Mouse (Mus musculus) cerebellum, adult 11 months (tissue): ENCODE results near the gene Cfap97d1.
"Not testable (repeated sequence)": the region's sequence is repeated elsewhere in the genome, so short reads cannot be mapped to it uniquely, and the experiment has no call there.

Experiments used
- DNase-seq: peaks from one replicate; pipeline ENCODE4 v3.0.0; 2022

Gene Cfap97d1

DNA sequence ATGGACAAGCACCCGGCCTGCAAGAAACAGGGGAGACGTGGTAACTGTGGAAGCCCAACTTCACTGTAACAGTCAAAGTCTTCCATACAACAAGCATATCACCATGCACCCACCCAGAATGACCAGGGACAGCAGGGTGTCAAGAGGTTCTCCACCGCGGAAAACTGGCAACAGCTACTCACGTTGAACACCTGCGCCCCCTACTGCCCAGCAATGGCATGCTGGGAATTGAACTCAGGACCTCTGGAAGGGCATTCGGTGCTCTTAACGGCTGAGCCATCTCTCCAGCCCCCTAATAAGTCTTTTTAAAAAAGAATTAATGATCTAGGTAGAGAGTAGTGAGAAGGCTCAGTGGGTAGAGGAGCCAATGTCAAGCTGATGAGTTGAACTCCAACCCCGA, 9.2 kb upstream of the Cfap97d1 start:
- no peak for DNase-seq

DNA sequence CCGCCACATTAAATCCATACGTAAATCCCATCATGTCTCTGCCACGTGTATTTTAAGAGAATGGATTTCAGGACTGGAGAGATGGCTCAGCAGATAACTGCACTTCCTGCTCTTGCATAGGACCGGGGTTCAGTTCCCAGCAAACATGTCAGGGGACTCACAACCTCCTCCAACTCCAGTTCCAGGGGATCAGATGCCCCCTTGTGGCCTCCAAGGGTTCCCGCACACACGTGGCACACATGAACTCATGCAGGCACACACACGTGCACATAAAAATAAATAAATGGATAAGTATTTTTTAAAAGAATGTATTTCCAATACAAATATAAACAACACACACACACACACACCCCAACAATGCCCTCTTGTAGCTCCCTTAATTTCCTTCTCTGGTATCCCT, 7.1 kb upstream of the Cfap97d1 start:
- DNase-seq, result no peak

DNA sequence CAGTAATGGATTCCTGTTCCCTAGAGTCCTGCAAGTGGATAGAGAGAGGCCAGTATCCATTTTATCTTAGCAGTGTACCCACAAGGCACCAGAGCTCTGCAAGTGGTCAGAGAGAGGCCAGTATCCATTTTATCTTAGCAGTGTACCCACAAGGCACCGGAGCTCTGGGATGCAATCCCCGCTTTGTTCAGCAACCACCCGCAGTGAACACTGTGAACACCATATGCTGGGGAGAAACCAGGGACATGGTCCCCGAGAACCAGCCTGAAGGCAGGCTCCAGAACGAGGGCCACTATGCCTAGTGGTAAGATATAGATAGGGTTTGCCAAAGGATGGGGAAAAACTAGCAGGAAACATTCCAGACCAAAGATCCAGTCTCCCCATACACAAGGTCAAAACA, 4.9 kb upstream of the Cfap97d1 start:
- DNase-seq, result no peak

DNA sequence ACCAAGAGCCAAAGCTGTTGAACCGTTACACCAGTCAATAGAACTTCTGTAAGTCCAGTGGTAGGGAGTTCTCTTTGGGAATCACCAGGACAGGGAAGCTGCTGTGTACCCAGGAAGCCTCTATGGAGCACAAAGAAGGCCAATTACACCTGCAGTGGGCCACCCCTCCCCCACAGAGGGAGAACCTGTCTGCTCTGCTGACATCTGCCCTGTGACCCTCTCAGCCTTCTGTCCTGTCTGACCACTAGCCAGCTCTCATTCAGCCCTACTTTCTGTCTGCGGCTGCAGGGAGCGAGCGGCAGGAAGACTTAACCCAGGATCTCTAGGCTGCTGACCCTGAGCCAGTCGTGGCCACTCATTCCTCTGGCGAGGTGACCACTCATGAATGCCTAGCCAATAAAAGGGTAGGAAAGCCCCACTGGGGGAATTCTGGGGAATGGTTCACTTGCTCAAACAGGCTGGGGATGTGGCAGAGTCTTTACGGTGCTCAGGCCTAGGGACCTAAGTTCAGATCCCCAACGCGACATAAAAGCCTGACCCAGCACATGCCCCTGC, 3.4 kb upstream of the Cfap97d1 start:
- no peak for DNase-seq

DNA sequence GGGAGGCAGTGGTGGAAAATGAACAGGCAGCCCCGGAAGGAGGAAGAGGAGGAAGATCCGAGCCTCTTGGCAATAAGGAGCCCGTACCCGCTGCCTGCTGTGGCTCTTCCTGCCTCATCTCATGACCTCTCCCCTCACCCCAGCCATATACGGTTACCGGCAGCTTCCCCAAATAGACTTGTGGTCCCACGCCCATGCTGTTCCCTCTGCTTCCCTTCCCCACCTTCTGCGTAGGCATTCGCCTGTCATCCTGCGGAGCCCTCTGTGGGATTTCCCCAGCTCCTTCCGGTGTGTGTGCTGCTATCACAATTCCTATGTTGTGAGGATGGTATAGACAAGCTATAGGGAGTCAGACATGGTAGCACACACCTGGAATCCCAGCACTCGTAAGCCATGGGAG, 2.2 kb upstream of the Cfap97d1 start:
- DNase-seq, result no peak

DNA sequence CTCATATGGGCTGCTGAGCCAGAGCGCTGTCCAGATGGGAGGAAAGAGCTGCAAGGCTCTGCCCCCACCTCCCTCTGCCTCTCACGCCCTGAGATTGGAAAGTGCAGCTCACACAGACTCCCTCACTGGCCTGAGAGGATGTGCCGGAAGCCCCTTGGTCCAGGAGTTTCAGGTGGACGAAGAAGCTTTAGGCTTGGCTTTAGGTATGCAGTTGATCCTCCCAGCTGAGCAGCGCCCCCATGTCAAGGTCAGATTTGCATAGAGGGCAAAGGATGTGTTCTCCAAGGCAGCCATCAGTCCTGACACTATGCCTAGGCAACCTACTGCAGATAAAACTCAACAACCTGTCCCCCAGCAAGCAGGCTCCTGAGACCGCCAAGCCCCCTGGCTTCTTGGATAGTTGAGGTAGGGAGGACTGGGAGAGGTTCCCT, 1.1 kb upstream of the Cfap97d1 start:
- DNase-seq, result no peak

DNA sequence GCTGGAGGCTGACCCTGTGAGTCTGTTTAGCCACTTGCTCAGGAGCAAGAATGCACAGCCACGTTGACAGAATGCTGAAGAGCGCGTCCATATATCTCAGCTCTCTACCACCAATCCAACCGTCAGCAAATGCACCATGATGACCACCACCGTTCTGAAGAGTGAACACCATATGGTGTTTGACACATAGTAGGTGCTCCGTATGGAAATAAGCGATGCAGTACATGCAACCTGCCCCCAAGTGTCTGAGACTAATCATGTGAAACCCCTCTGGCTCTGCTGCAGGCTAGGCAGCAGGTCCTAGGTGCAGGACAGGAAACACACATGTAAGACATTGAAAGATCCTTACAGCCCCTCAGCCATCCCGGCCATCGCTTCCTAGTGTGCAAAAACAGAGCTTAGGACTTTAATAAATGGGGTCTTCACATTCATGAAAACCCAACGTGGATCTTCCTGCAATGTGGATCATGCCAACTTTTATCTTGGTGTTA, 603 bp upstream of the Cfap97d1 start:
- DNase-seq, result no peak

DNA sequence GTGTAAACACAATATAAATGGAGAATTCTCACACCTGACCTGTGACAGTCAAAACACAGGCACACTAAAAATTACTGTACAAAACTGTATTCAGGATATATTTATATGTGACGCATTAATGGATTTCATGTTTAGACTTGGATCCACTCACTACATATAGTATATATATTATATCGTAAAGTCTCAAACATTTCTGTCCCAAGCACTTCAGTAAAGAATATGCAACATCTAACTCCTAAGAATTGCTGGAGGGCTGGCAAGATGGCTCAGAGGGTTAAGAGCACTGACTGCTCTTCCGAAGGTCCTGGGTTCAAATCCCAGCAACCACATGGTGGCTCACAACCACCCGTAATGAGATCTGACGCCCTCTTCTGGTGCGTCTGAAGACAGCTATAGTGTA, 1.4 kb downstream of the Cfap97d1 start:
- not testable (repeated sequence) for DNase-seq

DNA sequence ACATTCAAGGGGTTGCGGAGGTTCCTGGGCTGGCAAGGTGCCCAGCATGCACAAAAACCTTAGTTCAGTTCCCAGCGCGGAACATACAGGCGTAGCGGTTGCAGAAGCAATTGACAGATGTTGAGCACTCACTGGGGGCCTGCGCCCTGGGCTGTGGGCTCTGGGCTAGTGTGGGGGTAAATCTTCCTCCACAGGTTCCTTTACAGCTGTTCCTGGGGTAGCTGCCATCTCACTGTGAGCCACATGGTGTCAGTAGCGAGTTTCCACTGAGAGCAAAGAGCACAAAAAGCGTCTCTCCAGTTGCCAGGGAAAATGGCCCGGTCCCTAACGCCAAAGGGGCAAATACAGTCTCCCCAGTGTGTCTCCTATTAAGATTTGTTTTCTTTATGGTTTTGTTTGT, 1.9 kb downstream of the Cfap97d1 start:
- peak; percentile 85 for DNase-seq

DNA sequence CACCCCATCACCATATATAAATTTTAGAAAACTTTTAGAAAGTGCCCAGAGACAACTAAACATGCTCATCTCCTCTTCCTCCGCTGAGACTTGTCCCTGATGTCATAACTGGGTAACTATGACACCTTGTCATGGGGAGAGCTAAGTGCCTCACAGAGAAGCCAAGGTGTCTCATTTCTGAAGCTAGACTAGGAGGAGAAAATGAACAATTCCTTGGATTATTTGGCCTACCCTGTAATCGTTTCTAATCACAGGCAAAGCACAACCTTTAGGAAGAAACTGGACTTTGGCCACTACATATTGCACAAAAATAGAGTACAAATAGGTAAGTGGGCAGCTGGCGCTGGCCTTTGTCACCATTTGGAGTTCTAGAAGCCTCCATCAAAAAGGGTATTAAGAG, 2.8 kb downstream of the Cfap97d1 start, which contains the start of gene Dusp3:
TSS of gene Dusp3 (minus strand) at position 101 of the 400 bp plus-strand sequence.
- DNase-seq, result no peak

DNA sequence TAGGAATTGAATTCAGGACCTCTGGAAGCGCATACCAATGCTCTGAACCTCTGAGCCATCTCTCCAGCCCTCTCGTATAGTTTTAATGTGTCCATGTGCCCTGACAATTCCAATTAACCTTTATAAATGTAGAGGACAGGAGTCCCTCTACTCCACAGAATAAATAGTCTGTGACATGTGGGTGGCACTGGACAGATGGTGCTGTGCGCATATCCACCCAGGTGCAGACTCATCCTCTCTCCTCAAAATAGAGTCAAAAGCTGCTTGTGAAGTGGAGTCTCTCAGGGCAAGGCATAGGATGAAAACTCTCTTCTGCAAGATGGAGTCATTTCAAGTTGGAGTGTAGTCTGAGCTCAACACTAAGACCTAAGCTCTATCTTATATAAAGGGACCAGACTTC, 6.2 kb downstream of the Cfap97d1 start:
- DNase-seq, result no peak

DNA sequence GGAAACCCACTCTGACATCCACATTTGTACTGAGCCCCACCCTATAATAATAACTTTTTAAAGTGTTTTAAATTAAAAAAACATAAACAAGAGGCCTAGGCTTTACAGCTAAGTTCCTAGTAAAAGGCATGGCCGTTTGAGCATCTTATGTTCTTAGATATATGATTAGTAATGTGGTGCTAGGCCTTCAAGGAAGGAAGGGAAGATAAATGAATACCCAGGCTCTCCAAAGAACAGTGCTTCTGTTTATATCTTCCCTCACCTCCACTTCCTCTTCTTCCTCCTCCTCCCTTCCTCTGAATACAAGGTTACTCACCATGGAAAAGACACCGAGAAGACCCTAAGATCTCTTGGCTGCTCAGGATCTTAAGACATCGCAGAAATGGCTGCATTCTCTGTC, 7.7 kb downstream of the Cfap97d1 start:
- DNase-seq, result no peak

DNA sequence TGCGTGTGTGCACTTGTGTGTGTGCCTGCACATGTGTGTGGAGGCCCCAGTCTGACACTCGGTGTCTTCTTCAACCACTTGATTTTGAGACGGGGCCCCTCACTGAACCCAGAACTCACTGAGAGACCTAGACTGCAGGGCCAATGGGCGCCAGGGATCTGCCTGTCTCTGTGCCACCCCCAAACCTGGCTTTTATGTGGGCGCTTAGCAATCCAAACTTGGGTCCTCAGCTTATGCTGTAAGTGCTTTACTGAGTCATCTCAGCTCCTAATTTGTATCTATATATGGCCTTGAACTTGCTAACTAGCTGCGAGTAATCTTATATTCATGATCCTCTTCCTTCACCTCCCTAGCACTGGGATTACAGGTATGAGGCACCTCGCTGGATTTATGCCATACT, 8.3 kb downstream of the Cfap97d1 start:
- DNase-seq, result no peak

DNA sequence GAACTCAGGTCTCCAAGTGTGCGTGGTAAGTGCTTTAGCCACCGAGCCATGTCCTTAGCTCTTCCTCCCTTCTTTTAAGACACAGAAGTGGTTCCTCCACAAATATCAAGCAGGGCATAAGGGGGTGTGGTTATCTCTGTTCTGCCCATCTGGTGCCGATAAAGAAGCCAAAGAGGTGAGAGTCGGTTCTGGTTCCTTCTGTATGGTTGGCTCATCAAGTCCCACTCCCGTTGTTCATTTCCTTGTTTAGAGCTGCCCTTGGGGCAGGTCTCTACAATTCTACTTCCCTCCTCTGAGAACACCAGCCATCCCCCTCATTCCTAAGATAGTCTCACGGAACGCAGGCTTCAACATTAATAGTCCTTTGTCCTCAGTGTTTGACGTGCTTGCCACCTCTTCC, 10.0 kb downstream of the Cfap97d1 start:
- no peak for DNase-seq

DNA sequence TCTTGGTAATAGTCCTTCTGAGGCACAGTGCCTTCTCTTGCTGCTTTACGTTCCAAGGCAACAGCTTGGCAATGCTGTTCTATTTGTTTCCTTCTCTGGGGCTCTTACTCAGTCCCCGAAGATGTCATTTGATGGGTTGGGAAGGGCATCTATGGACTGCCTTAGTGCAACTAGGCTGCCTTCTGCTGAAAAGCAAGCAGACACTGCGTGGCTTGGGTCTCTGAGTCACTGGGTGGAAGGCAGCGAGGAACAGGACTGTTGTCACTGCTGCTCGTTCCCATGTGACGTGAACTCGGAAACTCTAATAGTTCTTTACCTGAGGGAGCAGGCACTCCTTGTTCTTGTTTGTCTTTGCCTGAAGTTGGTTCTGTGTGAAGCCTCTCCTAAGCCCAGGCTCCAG, 11.9 kb downstream of the Cfap97d1 start:
- no peak for DNase-seq

DNA sequence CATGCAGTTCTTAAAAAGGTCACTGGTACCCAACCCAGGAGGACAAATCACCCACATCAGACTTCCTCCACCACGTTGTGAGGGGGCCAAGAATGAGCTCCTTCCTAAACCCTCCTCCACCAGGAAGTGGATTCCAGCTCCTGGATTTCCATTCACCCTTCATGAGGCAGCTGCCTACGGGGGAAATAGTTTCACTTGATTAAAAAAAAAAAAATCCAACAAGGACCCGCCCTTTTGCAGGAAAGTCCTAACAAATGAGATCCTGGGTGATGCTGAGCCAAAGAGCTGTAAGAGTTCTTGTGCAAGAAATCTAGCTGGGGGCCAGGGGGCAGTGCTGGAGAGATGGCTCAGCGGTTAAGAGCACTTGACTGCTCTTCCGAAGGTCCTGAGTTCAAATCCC, 14.2 kb downstream of the Cfap97d1 start:
- no peak for DNase-seq

DNA sequence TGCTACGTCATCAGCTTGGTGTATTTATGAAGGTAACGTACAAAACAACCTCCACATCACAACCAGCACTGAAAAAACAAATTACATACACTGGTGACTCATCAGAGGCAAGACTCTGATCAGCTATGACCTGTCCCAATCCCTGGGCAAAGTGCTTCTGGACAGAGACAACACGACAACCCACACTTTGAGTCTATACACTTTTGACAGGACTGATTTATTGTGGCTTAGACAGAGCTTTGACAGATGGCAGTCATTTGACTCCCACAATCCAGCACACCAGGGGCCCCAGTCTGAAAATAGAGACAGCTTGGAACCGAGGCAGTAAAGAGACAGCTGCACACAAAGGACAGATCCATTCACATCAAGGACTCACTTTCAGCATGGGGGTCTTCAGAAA, 15.4 kb downstream of the Cfap97d1 start:
- no peak for DNase-seq

DNA sequence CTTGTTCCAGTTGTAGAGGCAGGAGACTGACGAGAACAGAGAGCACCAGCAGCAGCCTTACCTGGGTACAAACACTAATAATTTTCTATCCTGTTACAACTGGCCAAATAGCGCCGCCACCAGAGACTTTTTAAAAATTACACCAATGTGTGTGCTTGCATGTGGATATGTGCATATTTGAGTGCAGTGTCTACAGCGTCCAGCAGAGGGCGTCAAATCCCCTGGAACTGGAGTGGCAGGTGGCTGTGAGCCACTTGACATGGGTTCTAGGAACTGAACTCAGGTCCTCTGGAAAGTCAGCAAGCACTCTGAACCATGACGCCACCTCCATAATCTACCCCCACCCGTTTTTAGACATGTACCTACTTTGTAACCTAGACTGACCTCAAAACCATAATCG, 20.2 kb downstream of the Cfap97d1 start:
- no peak for DNase-seq

DNA sequence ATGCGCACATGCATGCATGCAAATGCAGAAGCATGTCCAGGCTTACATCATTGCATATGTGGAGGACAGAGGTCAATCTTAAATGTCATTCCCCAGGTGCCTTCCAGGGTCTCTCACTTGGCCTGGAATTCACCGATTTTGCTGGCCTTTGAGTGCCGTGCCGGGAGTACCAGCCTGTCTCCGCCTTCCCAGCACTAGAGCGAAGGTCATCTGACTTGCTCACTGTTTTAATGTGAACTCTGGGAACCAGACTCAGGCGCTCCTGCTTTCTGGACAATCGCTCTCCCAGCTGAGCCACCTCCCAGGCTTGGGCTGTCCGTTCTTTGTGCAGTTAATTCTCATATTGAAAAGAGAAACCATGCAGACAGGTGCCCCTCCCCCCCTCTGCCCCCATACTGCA, 22.2 kb downstream of the Cfap97d1 start:
- DNase-seq, result no peak

DNA sequence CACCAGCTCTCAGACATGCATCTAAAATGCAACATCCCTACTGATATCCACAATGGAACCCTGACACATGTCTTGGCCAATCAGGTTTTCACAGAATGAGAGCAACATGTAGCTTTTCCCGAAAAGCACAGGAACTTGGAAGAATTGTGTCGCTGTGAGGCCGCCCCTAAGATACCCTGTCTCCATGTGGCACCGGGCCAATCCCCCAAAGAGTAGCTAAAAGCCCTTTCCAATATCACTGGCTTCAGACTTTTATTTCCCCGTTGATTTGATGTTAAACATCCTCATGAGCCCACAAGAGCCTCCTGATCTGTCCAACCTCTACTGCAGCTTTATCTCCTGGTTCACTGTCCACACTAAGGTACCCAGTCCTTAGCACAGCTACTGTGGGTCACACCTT, 22.6 kb downstream of the Cfap97d1 start:
- DNase-seq, result no peak

DNA sequence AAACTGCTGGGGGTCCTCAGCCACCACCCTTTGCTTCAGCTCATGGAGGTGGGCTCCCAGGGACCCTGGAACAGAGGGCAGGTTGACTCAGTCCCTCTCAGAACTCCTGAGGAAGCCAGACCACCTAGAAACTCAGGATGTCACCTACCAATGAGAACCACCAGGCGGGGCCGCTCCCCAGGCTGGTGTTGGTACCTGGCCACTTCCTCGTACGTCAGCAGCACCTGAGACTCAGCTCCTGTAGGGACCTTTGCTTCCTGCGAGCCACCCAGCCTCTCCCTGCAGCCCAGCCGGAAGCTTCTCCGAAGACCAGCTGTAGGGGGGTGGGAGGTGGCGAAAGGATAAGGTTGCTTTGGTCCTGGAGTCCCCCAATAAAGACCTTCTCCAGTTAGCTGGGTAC, 24.3 kb downstream of the Cfap97d1 start:
- no peak for DNase-seq

DNA sequence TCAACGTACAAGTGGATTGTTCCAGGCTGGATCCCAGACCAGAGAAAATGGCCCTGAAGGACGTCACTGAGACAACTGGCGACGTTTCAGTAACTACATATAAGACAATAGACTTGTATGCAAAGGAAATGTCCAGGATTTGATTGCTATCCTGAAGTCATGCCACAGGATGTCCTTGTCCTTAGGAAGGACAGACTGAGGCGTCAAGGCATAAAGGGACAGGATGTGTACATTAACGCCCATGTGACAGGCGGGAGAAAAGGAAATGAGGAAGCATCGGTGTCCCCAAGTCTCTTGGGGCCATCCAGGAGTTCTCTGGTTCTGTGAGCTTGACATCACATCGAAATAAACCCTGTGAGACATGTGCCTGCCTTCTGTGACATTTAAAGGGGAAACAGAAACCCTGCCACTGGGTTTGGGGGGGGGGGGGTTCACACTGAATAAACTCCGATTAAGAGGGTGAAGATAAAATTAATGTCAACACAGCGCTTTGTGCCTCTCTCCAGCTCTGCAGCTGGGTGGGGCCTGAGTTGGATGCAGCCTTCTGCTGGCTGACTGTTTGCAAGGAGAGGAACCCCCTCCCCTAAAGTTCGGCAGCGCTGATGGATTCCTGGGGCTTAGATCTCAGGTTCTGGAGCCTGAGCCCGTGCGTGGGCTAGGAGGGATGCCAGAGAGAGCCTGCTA, 25.0 kb downstream of the Cfap97d1 start:
- no peak for DNase-seq

DNA sequence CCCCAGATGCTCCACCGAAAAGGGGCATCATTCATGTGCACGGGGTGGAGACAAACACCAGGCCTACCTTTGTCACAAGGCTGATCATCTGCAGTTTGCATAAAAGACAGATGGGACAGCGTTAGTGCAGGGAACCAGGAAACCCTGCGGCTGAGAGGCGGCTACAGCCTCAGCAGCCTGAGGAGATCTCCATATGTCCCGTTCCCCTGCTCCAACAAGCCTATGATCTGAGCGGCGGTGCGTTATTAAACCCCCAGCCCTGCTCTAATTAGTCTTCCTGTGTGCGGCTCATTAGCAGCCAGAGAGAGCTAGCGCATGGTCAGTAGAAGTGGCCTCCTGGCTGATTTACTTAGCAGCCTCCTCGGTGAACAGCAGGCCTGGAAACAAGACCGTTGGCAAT, 26.1 kb downstream of the Cfap97d1 start:
- peak; percentile 75 for DNase-seq

DNA sequence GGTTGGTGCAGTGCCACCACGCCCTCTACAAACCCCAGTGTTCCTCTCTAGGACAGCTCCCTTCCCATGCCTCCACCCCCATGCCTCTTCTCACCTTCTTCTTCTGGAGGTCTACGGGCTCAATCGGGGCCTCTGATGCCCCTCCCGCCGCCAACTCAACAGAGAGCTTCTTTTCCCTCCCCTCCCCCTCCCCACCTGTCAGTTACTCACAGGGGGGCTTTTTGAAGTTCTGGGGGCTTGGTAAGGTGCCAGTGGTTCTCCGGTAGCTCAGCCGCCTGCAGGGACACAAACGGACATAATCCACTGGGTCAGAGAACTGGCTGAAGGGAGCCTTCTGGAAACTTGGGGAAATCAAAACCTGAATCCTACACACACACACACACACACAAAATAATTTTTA, 27.4 kb downstream of the Cfap97d1 start:
- no peak for DNase-seq

DNA sequence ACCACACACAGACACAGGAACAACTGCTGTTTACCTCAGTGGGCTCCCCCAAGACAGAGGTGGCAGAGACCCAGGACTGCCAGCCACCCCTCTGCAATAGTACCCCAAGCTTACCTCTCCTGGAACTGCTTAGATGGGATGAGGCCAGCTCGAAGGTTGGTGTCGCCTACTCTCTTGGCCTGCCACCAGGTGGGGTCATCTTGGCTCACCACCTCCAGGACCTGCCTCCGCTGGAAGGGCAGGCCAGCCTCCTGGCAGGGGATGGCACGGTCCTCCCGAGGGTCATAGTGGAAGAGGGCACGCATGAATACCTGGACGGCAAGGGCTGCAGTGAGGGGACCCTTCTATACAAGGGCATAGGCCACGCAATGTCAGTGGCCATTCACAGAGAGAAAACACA, 29.1 kb downstream of the Cfap97d1 start:
- DNase-seq, result no peak
